Mouse (Mus musculus): Measurements from ENCODE around the gene Gcn1l1. TPM values are rescaled to one million over a fixed set of nuclear protein-coding genes. Genes with fewer than 3 reads are reported as not detected.
A peak's percentile ranks its signal among the peaks of the same experiment; 100 is the strongest.
"Not testable (repeated sequence)": the region's sequence is repeated elsewhere in the genome, so short reads cannot be mapped to it uniquely, and the experiment has no call there.

Gene Gcn1l1
- polyA plus RNA-seq (2012; rRNA removed): 17.8 and 26.4 TPM in 2 replicates

DNA sequence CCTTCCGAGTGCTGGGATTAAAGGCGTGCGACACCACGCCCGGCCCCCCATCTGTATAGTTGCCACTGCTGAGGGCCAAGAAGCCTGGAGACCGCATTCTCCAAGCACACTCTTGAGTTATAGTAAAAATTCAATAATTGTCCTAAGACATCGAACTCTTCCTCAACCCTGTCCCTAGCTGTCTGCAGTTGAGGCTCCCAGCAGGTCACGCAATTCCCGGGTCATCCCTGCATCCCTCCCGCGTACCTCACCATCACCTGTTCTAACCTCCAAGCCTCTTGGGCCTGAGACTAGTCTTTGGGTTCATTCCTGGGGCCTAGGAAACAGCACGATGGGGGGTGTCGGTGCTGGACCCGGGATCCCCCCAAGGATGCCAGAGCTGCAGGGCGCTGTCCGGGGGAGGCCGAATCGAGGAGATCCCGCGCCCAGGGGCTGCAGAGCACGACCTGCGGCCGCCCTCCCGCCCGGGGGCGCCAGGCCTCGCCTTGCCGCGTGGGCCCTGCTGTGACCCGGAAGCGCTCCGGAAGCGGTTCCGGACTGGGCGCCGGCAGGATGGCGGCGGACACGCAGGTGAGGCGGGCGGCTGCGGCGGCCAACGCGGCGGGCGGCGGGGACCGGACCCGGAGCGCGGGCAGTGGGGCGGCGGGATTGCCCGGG lies at the start of gene Gcn1l1:
Gcn1l1 (plus strand) TSS at position 518 of the 657 bp plus-strand sequence.
- peak; percentile 78 for DNase-seq (ENCODE audit: low spot score)

- no peak for DNase-seq (ENCODE audit: low spot score)
Observed at GRCm38 (mm10) chr5:115516081-115516907, 48.8 kb upstream of the Gcn1l1 start.

DNA sequence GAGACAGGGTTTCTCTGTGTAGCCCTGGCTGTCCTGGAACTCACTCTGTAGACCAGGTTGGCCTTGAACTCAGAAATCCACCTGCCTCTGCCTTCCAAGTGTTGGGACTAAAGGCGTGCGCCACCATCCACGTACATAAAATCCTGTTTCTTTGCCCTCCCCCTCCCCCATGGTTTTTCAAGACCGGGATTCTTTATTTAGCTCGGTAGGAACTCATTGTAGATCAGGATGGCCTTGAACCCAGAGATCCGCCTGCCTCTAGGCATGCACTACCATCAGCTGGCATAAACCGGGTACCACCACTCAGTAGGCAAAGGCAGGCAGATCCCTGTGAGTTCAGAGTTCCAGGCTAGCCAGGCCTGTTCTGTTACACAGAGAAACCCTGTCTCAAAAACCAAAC lies 48.1 kb upstream of the Gcn1l1 start:
- no peak for DNase-seq (ENCODE audit: low spot score)

GRCm38 (mm10) chr5:115517501-115517900 lies 47.6 kb upstream of the Gcn1l1 start:
- DNase-seq (ENCODE audit: low spot score): no peak

GRCm38 (mm10) chr5:115518214-115518613 lies 46.8 kb upstream of the Gcn1l1 start:
- DNase-seq (ENCODE audit: low spot score): not testable (repeated sequence)

GRCm38 (mm10) chr5:115520325-115520869 lies 44.7 kb upstream of the Gcn1l1 start:
- DNase-seq (ENCODE audit: low spot score): no peak

DNA sequence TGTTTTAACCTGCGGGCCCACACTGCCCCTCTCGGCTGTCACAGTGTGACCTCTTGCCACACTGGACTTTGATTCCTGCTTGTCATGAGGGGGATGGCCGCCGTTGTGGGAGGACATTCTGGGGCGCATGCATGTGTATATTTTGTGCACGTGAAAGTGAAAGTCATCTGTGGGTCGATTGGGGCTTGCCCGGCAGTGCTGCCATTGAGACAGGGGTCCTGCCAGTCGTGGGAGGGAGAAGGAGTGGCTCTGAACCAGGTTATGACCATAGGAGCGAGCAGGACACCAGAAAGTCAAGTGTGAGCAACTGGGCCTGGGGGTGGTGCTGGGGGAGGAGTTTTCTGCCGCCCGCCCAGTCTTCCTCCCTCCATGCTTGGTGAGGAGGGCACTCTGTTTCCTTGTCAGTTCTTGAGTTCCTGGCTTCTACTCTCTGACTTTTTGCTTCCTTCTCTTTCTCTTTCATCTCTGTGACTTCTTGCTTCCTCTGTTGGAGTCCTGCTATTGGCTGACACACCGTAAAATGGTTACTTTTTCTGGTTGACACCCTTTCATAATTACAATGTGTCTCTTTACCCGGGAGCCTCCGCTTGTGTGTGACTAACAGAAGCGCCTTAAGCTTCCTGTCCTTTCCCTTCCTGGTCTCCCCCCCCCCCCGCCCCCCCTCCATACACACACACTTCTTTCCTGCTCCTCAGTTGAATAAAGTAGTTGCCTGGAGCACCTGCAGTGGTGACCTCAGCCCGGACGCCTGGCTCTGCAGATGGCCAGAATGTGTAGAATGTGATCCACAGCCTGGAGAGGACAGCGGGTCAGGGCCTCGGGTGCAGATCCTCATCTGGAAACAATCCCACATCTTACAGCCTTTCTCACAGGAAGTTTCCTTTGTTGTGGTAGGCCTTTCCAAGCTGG lies 43.2 kb upstream of the Gcn1l1 start:
- no peak for DNase-seq (ENCODE audit: low spot score)

- DNase-seq (ENCODE audit: low spot score): no peak
Observed at GRCm38 (mm10) chr5:115522531-115522930, 42.5 kb upstream of the Gcn1l1 start.

DNA sequence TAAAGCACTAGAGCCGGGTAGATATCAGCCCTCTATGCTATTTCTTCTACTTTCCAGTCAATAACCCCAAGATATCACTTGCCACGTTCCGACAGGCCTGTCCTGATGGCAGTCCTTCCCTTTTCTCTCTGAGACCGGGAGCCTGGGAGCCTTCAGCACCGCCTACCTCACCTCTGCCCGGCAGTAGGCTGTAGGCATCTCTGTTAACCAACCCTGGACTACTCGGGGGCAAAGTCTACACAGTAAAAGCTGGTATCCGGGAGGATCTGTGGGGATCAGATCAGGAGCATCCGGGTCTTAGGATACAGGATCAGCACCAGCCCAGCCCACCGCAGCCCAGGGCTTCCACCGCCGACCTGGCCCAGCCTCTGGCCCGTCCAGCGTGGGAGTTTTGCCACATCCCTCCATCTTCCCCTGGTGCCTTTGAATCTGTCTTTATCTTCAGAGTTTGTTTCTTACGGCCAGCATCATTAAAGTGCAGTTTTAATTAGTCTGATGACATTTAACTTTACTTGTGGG lies 42.0 kb upstream of the Gcn1l1 start:
- no peak for DNase-seq (ENCODE audit: low spot score)

DNA sequence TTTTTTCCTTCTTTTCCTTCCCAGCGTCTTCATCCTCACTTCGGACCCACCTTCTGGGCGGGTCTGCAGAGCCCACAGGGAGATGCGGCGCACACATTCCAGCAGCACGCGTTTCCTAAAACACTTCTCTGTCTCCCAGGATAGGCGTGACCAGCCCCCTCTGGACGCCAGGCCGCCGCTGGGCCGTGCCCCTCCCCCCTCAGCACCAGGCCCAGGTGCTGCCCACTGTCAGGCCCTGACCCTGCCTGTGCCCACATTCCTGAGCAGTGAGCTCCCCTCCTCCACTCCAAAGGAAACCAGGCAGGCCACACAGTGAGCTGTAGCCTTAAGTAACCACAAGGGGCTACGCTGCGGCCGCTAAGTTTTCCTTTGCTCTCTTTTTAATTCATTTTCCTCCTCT lies 41.1 kb upstream of the Gcn1l1 start:
- no peak for DNase-seq (ENCODE audit: low spot score)

DNA sequence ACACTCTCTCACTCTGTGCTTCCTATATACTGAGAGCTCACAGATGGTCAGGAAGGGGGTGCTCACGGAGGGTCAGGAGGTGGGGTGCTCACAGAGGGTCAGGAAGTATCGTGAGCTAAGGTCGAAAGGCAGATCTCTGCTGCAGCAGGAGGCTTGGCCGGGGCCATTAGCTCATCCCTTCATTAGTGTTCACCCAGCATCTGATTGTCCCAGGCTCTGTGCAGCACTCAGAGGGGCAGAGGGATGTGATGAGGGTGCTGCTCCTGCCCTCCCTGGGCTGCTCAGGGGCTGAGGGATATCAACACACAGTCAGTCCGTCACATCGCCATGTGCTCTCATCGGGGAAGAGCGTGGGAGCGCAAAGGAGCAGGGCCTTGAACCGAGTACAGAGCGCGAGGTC lies 40.6 kb upstream of the Gcn1l1 start:
- DNase-seq (ENCODE audit: low spot score): no peak

GRCm38 (mm10) chr5:115525416-115525815 lies 39.6 kb upstream of the Gcn1l1 start:
- DNase-seq (ENCODE audit: low spot score): no peak

DNA sequence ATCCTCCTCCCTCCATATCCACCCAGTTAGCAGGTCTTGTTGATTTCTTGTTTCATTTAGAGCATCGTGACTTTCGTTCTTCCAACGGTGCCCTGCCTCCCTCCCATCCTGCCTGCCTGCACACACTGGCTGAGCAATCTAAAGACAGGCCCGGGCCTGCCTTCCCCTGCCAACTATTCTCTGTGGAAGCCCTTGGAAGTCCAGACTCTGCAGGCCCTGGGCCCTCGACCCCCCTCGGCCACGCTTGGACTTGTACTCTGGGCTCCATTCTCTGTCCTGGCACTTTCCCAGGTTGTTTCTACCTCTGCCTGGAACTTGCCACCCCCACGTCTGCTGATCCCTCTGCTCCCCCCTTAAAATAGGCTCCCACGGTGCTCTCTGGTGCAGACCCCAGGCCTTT lies 39.1 kb upstream of the Gcn1l1 start:
- no peak for DNase-seq (ENCODE audit: low spot score)

DNA sequence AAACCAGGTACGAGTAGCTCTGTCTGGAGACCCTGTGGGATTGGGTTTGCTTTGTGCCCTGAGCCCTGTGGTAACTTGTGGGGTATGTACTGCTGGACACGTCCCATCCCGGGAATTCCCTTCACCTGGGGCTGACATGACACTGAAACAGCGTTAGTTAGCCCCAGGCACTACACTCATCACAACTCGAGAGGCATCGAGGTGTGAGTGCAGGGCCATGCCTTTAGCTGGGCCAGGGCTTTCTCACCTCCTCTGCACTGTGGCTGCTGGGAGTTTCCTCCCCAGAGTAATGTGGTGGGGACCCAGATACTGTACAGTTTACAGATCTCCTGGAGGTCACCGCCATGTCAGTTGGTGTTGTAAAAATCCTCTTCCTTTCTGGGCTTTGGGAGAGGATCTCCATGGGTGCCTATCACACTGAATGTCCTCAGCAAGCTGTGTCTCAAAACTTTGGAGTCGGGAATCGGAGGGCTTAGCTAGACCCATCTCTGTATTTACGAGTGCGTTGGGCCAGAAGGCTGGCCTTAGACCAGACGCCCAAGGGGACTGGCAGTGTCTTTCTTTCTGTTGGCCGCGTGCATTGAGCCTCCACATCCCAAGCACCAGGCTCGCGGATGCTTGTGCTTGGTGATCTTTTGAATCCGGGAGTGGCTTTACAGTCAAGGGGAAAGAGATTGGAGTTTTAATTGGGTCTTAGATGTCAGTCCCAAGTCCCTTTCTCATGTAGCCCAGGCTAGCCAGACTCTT lies 38.4 kb upstream of the Gcn1l1 start:
- no peak for DNase-seq (ENCODE audit: low spot score)

GRCm38 (mm10) chr5:115528128-115528527 lies 36.9 kb upstream of the Gcn1l1 start:
- no peak for DNase-seq (ENCODE audit: low spot score)

DNA sequence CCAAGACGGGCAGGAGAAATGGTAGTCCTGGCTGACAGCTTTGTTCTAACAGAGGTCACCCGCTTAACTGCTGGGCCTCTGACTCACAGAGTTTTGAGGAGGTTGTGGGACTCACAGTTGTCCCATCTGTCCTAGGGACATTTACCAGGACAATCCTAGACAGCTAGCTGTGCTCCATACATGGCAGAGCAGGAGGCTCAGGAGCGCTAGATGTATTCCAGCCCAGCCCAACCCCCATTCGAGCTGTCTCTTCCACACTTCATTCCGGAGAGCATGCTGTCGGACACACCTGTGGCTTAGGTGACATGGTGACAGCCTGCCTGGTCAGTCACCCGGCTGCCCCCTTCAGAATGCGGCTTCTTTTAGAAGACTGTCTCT lies 35.7 kb upstream of the Gcn1l1 start:
- no peak for DNase-seq (ENCODE audit: low spot score)

GRCm38 (mm10) chr5:115529742-115530446 lies 35.2 kb upstream of the Gcn1l1 start:
- no peak for DNase-seq (ENCODE audit: low spot score)

- no peak for DNase-seq (ENCODE audit: low spot score)
Observed at GRCm38 (mm10) chr5:115530447-115530809, 34.6 kb upstream of the Gcn1l1 start.

- no peak for DNase-seq (ENCODE audit: low spot score)
Observed at GRCm38 (mm10) chr5:115531671-115532270, 33.3 kb upstream of the Gcn1l1 start.

GRCm38 (mm10) chr5:115534290-115534731 lies 30.7 kb upstream of the Gcn1l1 start:
- DNase-seq (ENCODE audit: low spot score): no peak
